Comparison of ENCODE assay signal across 1 mouse cellular context in genomic region chr5:24029331-24029771, GRCm38 (mm10).
A peak's percentile ranks its signal among the peaks of the same experiment; 100 is the strongest.
TF ChIP-seq lines count a peak whose summit lies in the region.

No protein-coding gene starts in this region.

TF ChIP-seq in CH12.LX, 34 proteins besides CTCF, POLR2A, EP300 and RAD21 (continued from another document):
- TF ChIP-seq IRF4 (IDR thresholded peaks at IDR 0.05; ENCODE audit: low read depth, low read length), result peak; percentile 54
- TF ChIP-seq ZNF384 (IDR thresholded peaks at IDR 0.05; ENCODE audit: low read depth, low read length), result no peak
- peak; percentile 88; the same call in 1 of the 2 replicates for TF ChIP-seq MXI1 (IDR thresholded peaks at IDR 0.05; ENCODE audit: low read depth, low read length)
- peak; percentile 72 for TF ChIP-seq MYC (IDR thresholded peaks at IDR 0.05; ENCODE audit: low read depth, low read length)
- TF ChIP-seq MAX (IDR thresholded peaks at IDR 0.05; ENCODE audit: low read length), result peak; percentile 70; the same call in 1 of the 2 replicates
